Mouse (Mus musculus) intestine, postnatal 0 days (tissue): ENCODE data around the gene Hdgfl2. TPM values are rescaled to one million over a fixed set of nuclear protein-coding genes. Genes with fewer than 3 reads are reported as not detected.

Experiments used
- ATAC-seq: fragments of 200-750 bp; cut with Nextera tagmentation; 2 replicates; pipeline ENCODE4 v1.8.0; 2017; ENCODE audit warnings: mild to moderate bottlenecking, moderate TSS enrichment, moderate library complexity
- H3K27ac ChIP-seq: fragments of 300-500 bp; sonication (generic); 2 replicates; pipeline ENCODE4 v1.5.1; 2014; ENCODE audit warnings: mild to moderate bottlenecking, low read depth, low read length, moderate library complexity
- H3K27me3 ChIP-seq: fragments of 300-500 bp; sonication (generic); replicated peaks from 2 replicates; pipeline ENCODE4 v1.6.1; 2014; ENCODE audit warnings: low read length, mixed read lengths; ENCODE audit not compliant: control insufficient read depth, insufficient read depth
- H3K36me3 ChIP-seq: fragments of 300-500 bp; sonication (generic); 2 replicates; pipeline ENCODE4 v1.6.1; 2014; ENCODE audit warnings: mild to moderate bottlenecking, moderate library complexity; ENCODE audit not compliant: control insufficient read depth, insufficient read depth
- H3K4me1 ChIP-seq: fragments of 300-500 bp; sonication (generic); replicated peaks from 2 replicates; pipeline ENCODE4 v1.6.1; 2014; ENCODE audit warnings: antibody characterized with exemption, low read length, mixed read lengths; ENCODE audit not compliant: control insufficient read depth, insufficient read depth
- H3K4me2 ChIP-seq: fragments of 300-500 bp; sonication (generic); replicated peaks from 2 replicates; pipeline ENCODE4 v1.6.1; 2014; ENCODE audit warnings: low read depth, mild to moderate bottlenecking, moderate library complexity
- H3K4me3 ChIP-seq: fragments of 300-500 bp; sonication (generic); 2 replicates; pipeline ENCODE4 v1.5.1; 2014; ENCODE audit warnings: low read depth, low read length
- H3K9ac ChIP-seq: fragments of 300-500 bp; sonication (generic); 2 replicates; pipeline ENCODE4 v1.6.1; 2014; ENCODE audit warnings: mild to moderate bottlenecking, low read depth, low read length
- H3K9me3 ChIP-seq: fragments of 300-500 bp; sonication (generic); 2 replicates; pipeline ENCODE4 v1.6.1; 2016; ENCODE audit warnings: mixed run types; ENCODE audit not compliant: control insufficient read depth
- CTCF ChIP-seq: sonication (generic); IDR thresholded peaks from 2 replicates; pipeline ENCODE4 v1.5.1; 2016; ENCODE audit warnings: low read depth, mild to moderate bottlenecking, control low read depth, antibody characterized with exemption, moderate library complexity
- WGBS: fragments of 180-500 bp; shearing (Covaris S2); extraction: QIAGEN DNeasy Blood & Tissue Kit; methylation state at CpG from one replicate; pipeline ENCODE4 v1.1.7; 2014; 5-methylcytosine and 5-hydroxymethylcytosine counted together
- polyA plus RNA-seq: library from polyadenylated mRNA; unstranded; fragments of >200 nt; fragmentation: Nextera tagmentation; extraction: Ambion mirVana; gene quantifications from 2 replicates; pipeline ENCODE4 v1.2.1, GENCODE M21; 2015

The Hdgfl2 gene
- polyA plus RNA-seq, 1 experiment from 2014 or later = 25.9 TPM

DNA sequence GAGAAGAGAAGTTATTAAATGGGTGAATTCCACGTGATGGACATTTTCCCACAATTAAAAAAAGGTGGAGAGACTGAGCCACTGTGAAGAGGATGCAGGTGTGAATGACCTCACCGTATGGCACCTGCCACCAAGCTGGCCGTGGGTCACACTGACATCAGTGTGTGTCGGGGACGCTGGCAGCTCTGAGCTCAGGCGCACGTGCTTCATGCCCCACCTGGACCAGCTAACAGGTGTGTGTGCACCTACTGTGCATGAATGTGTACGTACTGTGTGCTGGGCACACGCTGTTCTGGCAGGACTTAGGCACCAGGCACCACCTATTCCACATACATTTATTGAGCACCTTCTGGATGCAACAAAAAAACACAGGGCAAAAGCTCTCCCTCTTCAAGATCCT lies 65.1 kb downstream of the Hdgfl2 start:
- H3K4me3 ChIP-seq = no peak overlapping the region
- H3K9me3 ChIP-seq = no peaks in the 10 kb centered on the region
- H3K4me2 ChIP-seq = no peak overlapping the region
- no peaks in the 10 kb centered on the region for H3K36me3 ChIP-seq
- peaks cover 73% of the 10 kb centered on the region for H3K27me3 ChIP-seq
- H3K9ac ChIP-seq = no peak overlapping the region
- H3K4me1 ChIP-seq = peaks cover 5% of the 10 kb centered on the region
- TF ChIP-seq CTCF = no peak
- H3K27ac ChIP-seq = no peak overlapping the region
- ATAC-seq = no peak
- WGBS = 68% methylated on average over 9 of the region's 9 CpGs

DNA sequence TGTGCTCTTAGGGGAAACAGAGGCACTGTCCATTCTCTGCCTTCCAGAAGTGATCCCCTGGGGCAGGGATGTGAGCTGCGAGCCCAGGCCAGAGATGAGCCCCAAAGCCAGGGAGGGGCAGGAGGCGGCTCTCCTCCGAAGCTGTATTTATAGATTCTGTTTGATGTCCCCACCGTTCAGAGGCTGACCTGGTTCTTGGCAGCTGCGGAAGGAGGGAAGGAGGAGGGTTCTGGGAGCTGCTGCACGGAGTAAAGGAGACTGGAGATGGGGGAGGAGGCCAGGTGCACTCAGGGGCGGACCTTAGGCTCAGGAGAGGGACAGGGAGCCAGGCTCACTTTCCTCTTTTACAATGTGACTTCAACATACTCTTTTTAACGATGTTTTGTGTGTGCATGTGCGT lies 66.7 kb downstream of the Hdgfl2 start:
- Histone ChIP-seq H3K27me3 (peaks cover 60% of the 10 kb centered on the region), H3K9ac (no peak overlapping the region), H3K4me1 (peaks cover 5% of the 10 kb centered on the region), H3K4me3 (no peak overlapping the region), H3K36me3 (no peaks in the 10 kb centered on the region), H3K9me3 (no peaks in the 10 kb centered on the region), H3K27ac (no peak overlapping the region), H3K4me2 (no peak overlapping the region)
- ATAC-seq = no peak
- TF ChIP-seq CTCF = no peak
- WGBS = 25% methylated on average over 9 of the region's 9 CpGs

DNA sequence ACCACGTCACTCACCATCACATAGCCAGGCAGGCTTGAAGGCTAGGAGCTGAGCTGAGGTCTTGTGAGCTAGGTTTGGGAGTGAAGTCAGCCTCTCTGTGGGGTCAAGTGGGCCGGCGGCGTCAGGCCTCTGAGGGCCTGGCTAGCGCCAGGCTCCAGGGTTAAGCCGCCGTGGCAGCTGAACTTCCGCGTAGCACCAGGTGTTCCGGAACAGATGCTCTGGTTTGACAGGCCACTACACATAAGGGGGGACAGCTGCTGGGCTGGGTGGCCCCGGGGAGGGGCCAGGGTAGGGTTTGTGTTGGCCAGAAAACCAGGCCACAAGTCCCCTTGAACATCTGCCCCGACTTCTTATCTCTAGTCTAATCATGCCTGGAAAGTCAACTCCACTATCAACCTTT lies 68.0 kb downstream of the Hdgfl2 start:
- H3K36me3 ChIP-seq = no peaks in the 10 kb centered on the region
- H3K9ac ChIP-seq = no peak overlapping the region
- H3K27me3 ChIP-seq = peaks cover 47% of the 10 kb centered on the region
- TF ChIP-seq CTCF = no peak
- ATAC-seq = no peak
- 71% methylated on average over 12 of the region's 12 CpGs for WGBS
- no peak overlapping the region for H3K27ac ChIP-seq
- no peaks in the 10 kb centered on the region for H3K9me3 ChIP-seq
- H3K4me2 ChIP-seq = no peak overlapping the region
- H3K4me3 ChIP-seq = no peak overlapping the region
- no peaks in the 10 kb centered on the region; the same call in 1 of the 2 replicates for H3K4me1 ChIP-seq

DNA sequence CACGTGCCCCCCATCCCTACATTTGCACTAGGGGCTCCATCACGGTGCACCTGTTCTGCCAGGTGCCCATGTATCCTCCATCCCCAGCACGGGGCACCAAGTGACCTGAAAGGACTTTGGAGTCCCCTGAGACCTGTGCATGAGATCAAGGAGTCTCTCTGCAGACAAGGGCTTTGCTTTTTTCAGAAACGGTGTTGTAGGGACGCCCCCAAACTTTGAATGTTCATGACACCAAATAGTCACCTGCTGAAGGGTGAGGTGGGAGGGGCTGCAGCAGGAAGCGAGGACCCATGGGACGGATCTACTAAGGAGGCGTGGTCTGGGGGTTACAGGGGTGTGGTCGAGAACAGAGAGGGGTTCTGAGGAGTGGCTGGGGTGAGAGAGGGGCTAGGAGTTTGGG lies 68.8 kb downstream of the Hdgfl2 start:
- no peaks in the 10 kb centered on the region for H3K9me3 ChIP-seq
- peak overlapping the region; percentile 30 for H3K4me2 ChIP-seq
- ATAC-seq = no peak
- no peaks in the 10 kb centered on the region; the same call in 1 of the 2 replicates for H3K4me1 ChIP-seq
- no peaks in the 10 kb centered on the region for H3K36me3 ChIP-seq
- H3K27me3 ChIP-seq = peaks cover 42% of the 10 kb centered on the region
- TF ChIP-seq CTCF = no peak
- no peak overlapping the region for H3K9ac ChIP-seq
- WGBS = 25% methylated on average over 9 of the region's 9 CpGs
- no peak overlapping the region for H3K27ac ChIP-seq
- H3K4me3 ChIP-seq = no peak overlapping the region

DNA sequence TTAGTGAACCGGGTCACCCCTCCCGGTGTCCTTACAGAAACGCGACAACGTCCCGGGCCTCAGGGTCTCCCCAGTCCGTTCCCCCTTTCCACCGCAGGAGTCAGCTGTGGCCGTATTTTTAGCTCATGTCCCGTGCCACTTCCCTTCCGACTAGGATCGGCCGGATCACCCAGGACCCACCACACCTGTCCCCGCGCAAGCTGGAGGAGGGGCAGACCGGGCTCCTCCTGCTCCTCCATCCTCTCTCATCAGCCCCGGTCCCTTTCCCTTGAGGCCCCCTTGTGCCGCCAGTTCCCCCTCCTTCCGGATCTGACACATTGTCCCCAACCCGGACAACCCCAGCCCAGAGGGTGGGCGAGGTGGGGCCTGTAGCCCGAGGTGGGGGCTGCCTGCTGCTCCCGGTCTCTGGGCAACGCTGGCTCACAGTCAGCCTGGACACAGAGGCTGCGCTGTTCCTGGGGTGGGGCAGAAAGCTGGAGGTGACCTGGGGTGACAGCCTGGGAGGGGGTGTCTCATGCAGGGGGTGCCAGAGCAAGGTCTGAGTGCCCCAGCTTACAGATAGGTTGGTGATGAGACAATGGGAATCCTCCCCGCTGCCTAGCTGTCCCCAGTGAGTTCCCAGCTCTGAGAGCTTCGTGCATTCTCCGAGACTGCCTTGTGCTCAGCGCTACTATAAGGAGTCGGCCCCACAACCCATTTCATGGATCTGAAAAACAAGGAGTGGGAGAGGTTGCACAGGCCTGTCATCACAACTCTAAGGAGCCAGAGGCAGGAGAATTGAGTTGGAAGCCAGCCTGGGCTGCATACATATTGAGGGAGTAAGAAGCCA lies 69.6 kb downstream of the Hdgfl2 start:
- Histone ChIP-seq H3K9me3 (no peaks in the 10 kb centered on the region), H3K27ac (no peak overlapping the region), H3K4me3 (no peak overlapping the region), H3K27me3 (peaks cover 36% of the 10 kb centered on the region), H3K4me1 (no peaks in the 10 kb centered on the region; the same call in 1 of the 2 replicates), H3K4me2 (peak overlapping the region; percentile 30), H3K36me3 (no peaks in the 10 kb centered on the region), H3K9ac (no peak overlapping the region)
- no peak for ATAC-seq
- no peak for TF ChIP-seq CTCF
- WGBS = 3% methylated on average over 26 of the region's 30 CpGs

DNA sequence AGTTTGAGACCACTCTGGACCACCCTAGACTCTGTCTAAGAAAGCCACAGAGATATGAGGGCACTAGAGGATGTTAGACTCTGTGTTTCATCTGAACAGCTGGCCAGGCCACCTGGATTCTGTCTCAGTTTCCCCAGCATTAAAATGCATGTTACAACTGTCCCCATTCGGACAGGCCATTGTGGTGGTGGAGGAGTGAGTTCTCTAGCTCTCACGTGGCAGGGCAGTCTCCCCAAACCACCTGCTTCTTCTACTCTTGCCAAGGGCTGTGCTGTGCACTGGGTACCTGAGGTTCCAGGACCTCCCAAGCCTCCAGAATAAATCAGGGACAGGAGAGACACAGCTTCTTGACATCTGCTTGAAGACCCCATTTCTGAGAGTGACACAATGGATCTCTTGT lies 70.5 kb downstream of the Hdgfl2 start:
- Histone ChIP-seq H3K4me1 (no peaks in the 10 kb centered on the region; the same call in 1 of the 2 replicates), H3K36me3 (no peaks in the 10 kb centered on the region), H3K4me3 (no peak overlapping the region), H3K9me3 (no peaks in the 10 kb centered on the region), H3K9ac (no peak overlapping the region), H3K4me2 (no peak overlapping the region), H3K27ac (no peak overlapping the region), H3K27me3 (peaks cover 29% of the 10 kb centered on the region)
- WGBS = 51% methylated on average over 2 of the region's 2 CpGs
- no peak for ATAC-seq
- no peak for TF ChIP-seq CTCF

Other genes with a start within 250 kb of the Hdgfl2 start
- gene Zfp119a, start 200.7 kb upstream of the Hdgfl2 start, polyA plus RNA-seq = 4.9 and 5.1 TPM in 2 replicates
- 4.8 and 5.0 TPM in 2 replicates for gene Zfp959, start 187.5 kb upstream of the Hdgfl2 start, polyA plus RNA-seq
- gene Zfp119b, start 130.1 kb upstream of the Hdgfl2 start, polyA plus RNA-seq = 3.4 and 3.7 TPM in 2 replicates
- 1.5 and 1.6 TPM in 2 replicates for gene Ebi3, start 127.0 kb upstream of the Hdgfl2 start, polyA plus RNA-seq
- 10.2 and 10.9 TPM in 2 replicates for gene Yju2, start 120.5 kb upstream of the Hdgfl2 start, polyA plus RNA-seq
- gene Shd, start 109.2 kb upstream of the Hdgfl2 start, polyA plus RNA-seq = 2.7 and 2.9 TPM in 2 replicates
- gene Fsd1, start 93.1 kb upstream of the Hdgfl2 start, polyA plus RNA-seq = 3.6 and 4.2 TPM in 2 replicates
- gene Stap2, start 74.0 kb upstream of the Hdgfl2 start, polyA plus RNA-seq = 82.8 and 84.5 TPM in 2 replicates
- 41.4 and 43.0 TPM in 2 replicates for gene Mpnd, start 73.9 kb upstream of the Hdgfl2 start, polyA plus RNA-seq
- 92.3 and 97.0 TPM in 2 replicates for gene Sh3gl1, start 43.0 kb upstream of the Hdgfl2 start, polyA plus RNA-seq
- gene Chaf1a, start 39.2 kb upstream of the Hdgfl2 start, polyA plus RNA-seq = 4.8 and 5.2 TPM in 2 replicates
- 42.5 and 47.7 TPM in 2 replicates for gene Ubxn6, start 4.6 kb upstream of the Hdgfl2 start, polyA plus RNA-seq
- gene Plin4, start 30.2 kb downstream of the Hdgfl2 start, polyA plus RNA-seq = 0.30 and 0.31 TPM in 2 replicates
- 0.10 TPM in 1 of 2 replicates, not detected in the other for gene Plin5, start 38.0 kb downstream of the Hdgfl2 start, polyA plus RNA-seq
- gene Lrg1, start 42.4 kb downstream of the Hdgfl2 start, polyA plus RNA-seq = 3.6 and 3.9 TPM in 2 replicates
- 0.94 and 1.1 TPM in 2 replicates for gene Sema6b, start 60.7 kb downstream of the Hdgfl2 start, polyA plus RNA-seq
- gene Tnfaip8l1, start 82.8 kb downstream of the Hdgfl2 start, polyA plus RNA-seq = 4.6 and 5.1 TPM in 2 replicates
- gene Mydgf, start 104.3 kb downstream of the Hdgfl2 start, polyA plus RNA-seq = 83.5 and 90.5 TPM in 2 replicates
- gene Dpp9, start 139.3 kb downstream of the Hdgfl2 start, polyA plus RNA-seq = 10.6 and 12.0 TPM in 2 replicates
- 7.0 and 8.0 TPM in 2 replicates for gene Fem1a, start 177.2 kb downstream of the Hdgfl2 start, polyA plus RNA-seq
- gene Ticam1, start 197.2 kb downstream of the Hdgfl2 start, polyA plus RNA-seq = 15.8 and 16.0 TPM in 2 replicates
- gene Plin3, start 213.2 kb downstream of the Hdgfl2 start, polyA plus RNA-seq = 521 and 545 TPM in 2 replicates
- not detected in 2 replicates for gene Arrdc5, start 220.7 kb downstream of the Hdgfl2 start, polyA plus RNA-seq
- 22.5 and 23.5 TPM in 2 replicates for gene Uhrf1, start 223.7 kb downstream of the Hdgfl2 start, polyA plus RNA-seq
- gene Kdm4b, start 246.4 kb downstream of the Hdgfl2 start, polyA plus RNA-seq = 8.1 TPM in 2 replicates